Mouse (Mus musculus) heart, postnatal 36 days (tissue): Measurements from ENCODE around the gene Arrdc1. TPM values are rescaled to one million over a fixed set of nuclear protein-coding genes. Genes with fewer than 3 reads are reported as not detected.
"Not testable (repeated sequence)": the region's sequence is repeated elsewhere in the genome, so short reads cannot be mapped to it uniquely, and the experiment has no call there.

Experiments used
- DNase-seq, 2 experiments: peaks; one replicate each; pipeline ENCODE4 v3.0.0; 2021 to 2022
- intact Hi-C: fragments of 180-260 bp; cut with DNase I; formaldehyde crosslinking; loops from one replicate; pipeline ENCODE4 v1.15.1; 2025
- total RNA-seq, 2 experiments: library from RNA; stranded (reverse); gene quantifications; 2 replicates each; pipeline ENCODE4 v1.2.3; 2021

The Arrdc1 gene
- 1 to 10 TPM; 4.6 to 7.1 TPM for total RNA-seq

GRCm38 (mm10) chr2:24935057-24935796, at the start of gene Arrdc1:
Arrdc1 (minus strand) TSS chr2:24935252.
- intact Hi-C loops: no loop called here
- peak; percentile 83 to 88 for DNase-seq

GRCm38 (mm10) chr2:24976960-24977359, 41.9 kb upstream of the Arrdc1 start:
- no peak for DNase-seq
- intact Hi-C loops: no loop called here

- peak; percentile 70 to 75 for DNase-seq
- intact Hi-C loops: no loop called here
These were observed 40.7 kb upstream of the Arrdc1 start, which contains the start of gene Pnpla7 for GRCm38 (mm10) chr2:24975704-24976297. Pnpla7 (plus strand) TSS chr2:24976033.

DNA sequence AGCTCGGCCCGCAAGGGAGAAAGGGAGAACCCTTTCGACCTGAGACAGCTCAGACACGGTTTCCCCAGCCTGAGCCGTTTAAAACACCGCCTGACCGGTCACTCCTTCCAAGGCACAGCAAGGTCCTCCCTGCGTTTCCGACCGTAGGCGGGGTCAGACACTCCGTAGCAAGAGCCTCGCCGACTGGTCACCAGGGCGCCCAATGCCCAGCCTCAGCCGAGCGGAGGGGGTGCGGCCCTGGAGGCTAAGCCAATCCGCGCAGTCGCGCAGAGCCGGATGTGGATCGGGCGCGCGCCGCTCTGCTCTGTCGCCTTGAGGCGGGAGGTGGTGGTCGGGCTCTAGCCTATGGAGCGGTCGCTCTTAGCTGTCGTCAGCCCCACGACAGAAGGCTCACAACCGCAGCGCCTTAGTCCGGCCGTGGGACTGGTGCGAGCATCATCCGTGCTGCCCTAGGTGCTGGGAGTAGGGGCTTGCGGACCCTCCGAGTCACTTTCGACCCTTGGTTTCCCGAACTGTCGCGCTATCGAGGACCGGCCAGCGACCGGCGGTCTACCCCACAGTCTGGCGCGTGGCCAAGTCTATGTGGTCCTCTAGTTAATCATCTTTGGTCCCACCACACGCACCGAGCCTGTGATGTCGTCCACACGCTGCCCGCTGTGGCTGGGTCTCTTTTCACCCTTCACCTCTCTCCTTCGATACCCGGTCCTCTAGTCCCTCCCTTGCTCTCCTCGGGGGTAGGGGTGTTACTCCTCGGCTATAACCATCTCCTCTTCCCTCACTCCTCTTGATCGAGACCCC, 40.1 kb upstream of the Arrdc1 start, which contains the start of gene Mrpl41:
Mrpl41 (minus strand) TSS at position 193 of the 798 bp plus-strand sequence.
- intact Hi-C loops: no loop called here
- peak; percentile 92 for DNase-seq

GRCm38 (mm10) chr2:24974452-24974851, 39.4 kb upstream of the Arrdc1 start:
- DNase-seq, intact Hi-C loops: not testable (repeated sequence)

GRCm38 (mm10) chr2:24970386-24970785, 35.3 kb upstream of the Arrdc1 start:
- intact Hi-C loops: no loop called here
- DNase-seq: no peak

DNA sequence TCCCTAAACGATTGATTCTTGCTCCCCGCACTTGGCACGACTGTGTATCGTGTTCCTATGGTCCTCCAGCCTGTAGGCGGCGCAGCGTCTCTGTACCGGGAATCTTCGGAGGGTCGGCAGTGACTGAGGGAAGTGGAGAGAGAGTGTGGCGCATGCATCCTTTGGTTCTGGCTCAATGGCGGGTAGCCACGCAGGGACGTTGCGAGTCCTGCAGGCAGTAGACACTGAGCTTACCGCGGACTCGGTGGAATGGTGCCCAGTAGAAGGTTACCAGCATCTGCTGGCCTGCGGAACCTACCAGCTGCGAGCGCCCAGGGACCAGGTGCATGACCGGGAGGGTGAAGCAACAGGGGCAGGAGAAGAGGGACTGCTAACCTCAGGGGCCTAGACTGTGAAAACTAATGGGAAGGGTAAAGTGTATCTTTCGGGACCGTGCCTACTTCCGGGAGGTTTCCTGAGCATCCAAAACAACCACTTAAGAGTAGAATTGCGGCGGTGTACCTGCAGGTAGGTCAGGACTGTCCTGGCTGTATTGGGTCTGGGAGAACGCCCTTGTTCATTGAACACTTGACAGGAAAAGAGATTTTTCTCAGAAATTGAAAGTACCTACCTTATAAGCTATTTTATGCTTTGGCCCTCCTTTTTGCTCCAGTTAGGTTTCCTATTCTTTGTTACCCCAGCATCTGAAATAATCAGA, 27.4 kb upstream of the Arrdc1 start, which contains the start of gene Dph7:
Dph7 (plus strand) TSS at position 97 of the 697 bp plus-strand sequence.
- intact Hi-C loops: loop anchor here (2.0 kb wide), 1 partner anchor 38 kb away; no protein-coding TSS in a partner anchor
- peak; percentile 84 to 86 for DNase-seq

DNA sequence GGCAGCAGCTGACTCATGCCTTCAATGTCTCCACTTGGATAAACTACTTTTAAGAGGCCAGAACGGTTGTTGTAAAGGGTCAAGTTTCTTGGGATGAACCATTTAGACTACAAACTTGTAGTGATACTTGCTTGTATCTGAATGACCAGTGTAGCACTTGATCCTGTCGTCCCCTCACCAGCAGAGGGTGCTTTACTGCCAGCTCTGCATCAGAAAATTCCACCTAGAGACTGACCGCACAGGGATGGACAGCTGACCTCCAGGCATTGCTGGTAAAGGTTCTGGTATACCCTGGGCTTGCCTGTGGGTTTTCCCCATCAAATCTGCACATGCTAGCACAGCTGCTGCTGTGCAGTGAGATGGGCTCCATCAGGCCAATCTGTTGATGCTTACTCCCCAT, 25.9 kb upstream of the Arrdc1 start:
- no peak for DNase-seq
- intact Hi-C loops: no loop called here

- no peak for DNase-seq
- intact Hi-C loops: no loop called here
These were observed 17.5 kb upstream of the Arrdc1 start for GRCm38 (mm10) chr2:24952537-24953055.

GRCm38 (mm10) chr2:24950189-24950535, 15.1 kb upstream of the Arrdc1 start:
- intact Hi-C loops: no loop called here

GRCm38 (mm10) chr2:24949421-24950188, 14.6 kb upstream of the Arrdc1 start, which contains the start of gene Zmynd19:
Zmynd19 (plus strand) TSS chr2:24949792.
- intact Hi-C loops: loop anchor here (2.0 to 10.0 kb wide), 2 partner anchors 27 to 375 kb away; no protein-coding TSS in a partner anchor
- peak; percentile 97 to 98 for DNase-seq

More at GRCm38 (mm10) chr2:24950189-24950535, 15.1 kb upstream of the Arrdc1 start:
- no peak for DNase-seq

GRCm38 (mm10) chr2:24944304-24944703, 9.3 kb upstream of the Arrdc1 start:
- intact Hi-C loops: loop anchor here (2.0 to 10.0 kb wide), 2 partner anchors 92 to 370 kb away; no protein-coding TSS in a partner anchor
- DNase-seq: not testable (repeated sequence)

DNA sequence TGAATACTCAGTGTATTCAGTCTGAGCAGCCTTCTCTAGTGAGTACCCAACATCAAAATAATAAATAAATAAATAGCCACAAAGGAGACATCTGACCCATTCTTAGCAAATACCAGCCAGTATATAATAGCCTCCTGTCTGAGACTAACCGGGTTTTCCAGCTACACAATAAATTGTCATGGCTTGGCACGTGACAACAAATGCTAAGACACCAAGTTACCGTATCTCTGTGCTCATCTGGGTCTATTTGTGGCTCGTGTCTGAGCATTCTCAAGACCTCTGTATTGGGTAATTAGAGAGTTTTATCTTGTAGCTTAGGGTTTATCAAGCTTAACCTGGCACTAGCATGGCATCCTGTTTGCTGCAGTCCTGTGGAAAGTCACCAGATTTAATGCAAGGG, 7.0 kb upstream of the Arrdc1 start:
- intact Hi-C loops: loop anchor here (10.0 kb wide), 1 partner anchor 367 kb away; no protein-coding TSS in a partner anchor
- DNase-seq: no peak

GRCm38 (mm10) chr2:24934441-24934963, 550 bp downstream of the Arrdc1 start:
- DNase-seq: peak in 1 of 2 experiments; percentile 14
- intact Hi-C loops: no loop called here

- intact Hi-C loops: no loop called here
- no peak for DNase-seq
These were observed 5.5 kb downstream of the Arrdc1 start for GRCm38 (mm10) chr2:24929593-24929992.

GRCm38 (mm10) chr2:24929119-24929518, 5.9 kb downstream of the Arrdc1 start:
- DNase-seq: no peak
- intact Hi-C loops: no loop called here

DNA sequence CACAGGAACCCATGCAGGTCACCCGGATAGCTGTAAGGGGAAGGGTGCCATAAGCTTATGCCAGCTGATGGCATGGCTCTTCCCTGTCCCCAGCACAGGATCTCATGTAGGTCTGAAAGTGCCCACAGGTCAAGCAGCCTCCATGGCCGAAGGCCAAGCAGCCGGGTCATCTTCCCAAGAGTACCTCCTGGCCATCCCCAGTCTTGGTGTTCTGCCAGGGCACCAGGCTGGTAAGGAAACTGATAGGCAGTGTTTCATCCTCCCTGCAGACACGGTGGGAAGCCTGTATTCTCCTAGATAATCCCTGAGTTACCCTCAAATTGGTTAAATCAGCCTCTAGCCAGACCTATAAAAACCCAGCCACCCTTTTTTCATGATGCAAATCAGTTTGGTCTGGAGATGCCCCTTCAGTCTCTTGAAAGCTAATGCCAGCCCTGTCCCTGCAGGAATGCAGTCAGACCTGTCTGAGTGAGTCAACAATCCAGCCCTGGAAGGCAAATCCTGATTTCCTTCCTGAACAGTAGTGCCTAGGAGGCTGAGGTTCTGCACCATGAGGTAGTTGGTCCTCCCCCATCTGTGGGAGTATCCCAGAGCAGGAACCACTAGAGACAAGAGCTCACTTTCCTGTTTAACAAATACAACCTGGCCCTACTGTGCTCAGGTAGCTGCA, 7.1 kb downstream of the Arrdc1 start:
- DNase-seq: no peak
- intact Hi-C loops: no loop called here

DNA sequence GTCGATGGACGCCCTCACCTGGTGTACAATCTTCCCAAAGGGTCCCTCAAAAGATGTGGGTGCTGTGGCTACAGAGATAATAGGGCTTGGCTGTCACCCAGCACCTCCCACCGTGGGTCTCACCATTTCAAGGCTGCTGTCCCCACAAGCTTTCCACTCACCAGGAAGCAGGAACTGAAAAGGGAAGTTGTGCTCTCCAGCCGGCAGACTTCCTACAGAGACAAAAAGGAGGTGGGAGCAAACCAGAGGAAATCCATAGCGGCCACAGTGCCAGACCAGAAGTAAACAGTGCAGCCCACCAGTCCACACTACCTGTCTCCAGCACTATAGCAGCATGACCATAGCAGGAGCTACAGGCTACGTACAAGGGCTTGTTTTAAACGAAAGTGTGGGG, 8.1 kb downstream of the Arrdc1 start:
- no peak for DNase-seq
- intact Hi-C loops: no loop called here
